Mouse (Mus musculus) embryonic facial prominence, embryonic 10.5 days (tissue): ENCODE measurements around the gene Pdhx. TPM values are rescaled to one million over a fixed set of nuclear protein-coding genes. Genes with fewer than 3 reads are reported as not detected.

Experiments
- DNase-seq: peaks from one replicate; pipeline ENCODE4 v3.0.0-alpha.2; 2017; ENCODE audit warnings: low spot score
- H3K27ac ChIP-seq: fragments of 300-500 bp; sonication (generic); replicated peaks from 2 replicates; pipeline ENCODE4 v1.5.1; 2016; ENCODE audit warnings: mild to moderate bottlenecking
- H3K27me3 ChIP-seq: fragments of 300-500 bp; sonication (generic); replicated peaks from 2 replicates; pipeline ENCODE4 v1.6.1; 2016; ENCODE audit warnings: low read depth, mild to moderate bottlenecking; ENCODE audit not compliant: poor library complexity, severe bottlenecking
- H3K36me3 ChIP-seq: fragments of 300-500 bp; sonication (generic); replicated peaks from 2 replicates; pipeline ENCODE4 v1.6.1; 2016; ENCODE audit warnings: mild to moderate bottlenecking, moderate library complexity
- H3K4me1 ChIP-seq: fragments of 300-500 bp; sonication (generic); 2 replicates; pipeline ENCODE4 v1.6.1; 2016
- H3K4me3 ChIP-seq: fragments of 300-500 bp; sonication (generic); 2 replicates; pipeline ENCODE4 v1.5.1; 2016; ENCODE audit warnings: mild to moderate bottlenecking, moderate library complexity
- H3K9me3 ChIP-seq: fragments of 300-500 bp; sonication (generic); 2 replicates; pipeline ENCODE4 v1.6.1; 2016; ENCODE audit warnings: mild to moderate bottlenecking
- WGBS: fragments of 180-500 bp; shearing (Covaris S2); methylation state at CpG from one replicate; pipeline ENCODE4 v1.1.7; 2016; 5-methylcytosine and 5-hydroxymethylcytosine counted together
- polyA plus RNA-seq: library from polyadenylated mRNA; unstranded; fragments of >200 nt; fragmentation: Nextera tagmentation; extraction: Ambion mirVana; gene quantifications from 2 replicates; pipeline ENCODE4 v1.2.1, GENCODE M21; 2016

The Pdhx gene
- polyA plus RNA-seq, 1 experiment from 2014 or later, result 44.9 TPM

- Histone ChIP-seq H3K9me3 (no peaks in the 10 kb centered on the region), H3K27ac (no peak overlapping the region), H3K4me1 (no peaks in the 10 kb centered on the region), H3K27me3 (no peaks in the 10 kb centered on the region), H3K36me3 (no peaks in the 10 kb centered on the region), H3K4me3 (no peak overlapping the region)
- DNase-seq, result no peak
- 73% methylated on average over 6 of the region's 6 CpGs for WGBS
Measured at GRCm38 (mm10) chr2:102999153-102999575, 74.1 kb downstream of the Pdhx start.

- H3K4me1 ChIP-seq, result no peaks in the 10 kb centered on the region
- DNase-seq, result no peak
- H3K36me3 ChIP-seq, result no peaks in the 10 kb centered on the region
- WGBS, result 72% methylated on average over 5 of the region's 5 CpGs
- H3K27ac ChIP-seq, result no peak overlapping the region
- no peaks in the 10 kb centered on the region for H3K9me3 ChIP-seq
- H3K4me3 ChIP-seq, result no peak overlapping the region
- H3K27me3 ChIP-seq, result no peaks in the 10 kb centered on the region
Measured at GRCm38 (mm10) chr2:102998356-102998755, 75.0 kb downstream of the Pdhx start.

GRCm38 (mm10) chr2:102997874-102998273, 75.4 kb downstream of the Pdhx start:
- no peaks in the 10 kb centered on the region for H3K9me3 ChIP-seq
- WGBS, result 78% methylated on average over 1 of the region's 1 CpGs

GRCm38 (mm10) chr2:102993841-102994607, 79.3 kb downstream of the Pdhx start:
- Histone ChIP-seq H3K4me1 (no peaks in the 10 kb centered on the region), H3K36me3 (no peaks in the 10 kb centered on the region), H3K9me3 (no peaks in the 10 kb centered on the region), H3K27ac (no peak overlapping the region), H3K4me3 (no peak overlapping the region), H3K27me3 (no peaks in the 10 kb centered on the region)
- DNase-seq, result no peak
- WGBS, result 87% methylated on average over 3 of the region's 3 CpGs

More at GRCm38 (mm10) chr2:102997874-102998273, 75.4 kb downstream of the Pdhx start:
- H3K4me3 ChIP-seq, result no peak overlapping the region
- H3K36me3 ChIP-seq, result no peaks in the 10 kb centered on the region
- H3K27ac ChIP-seq, result no peak overlapping the region
- no peaks in the 10 kb centered on the region for H3K27me3 ChIP-seq
- no peak for DNase-seq
- no peaks in the 10 kb centered on the region for H3K4me1 ChIP-seq

GRCm38 (mm10) chr2:102992405-102992804, 80.9 kb downstream of the Pdhx start:
- Histone ChIP-seq H3K36me3 (no peaks in the 10 kb centered on the region), H3K9me3 (no peaks in the 10 kb centered on the region), H3K27me3 (no peaks in the 10 kb centered on the region), H3K4me1 (no peaks in the 10 kb centered on the region), H3K27ac (no peak overlapping the region), H3K4me3 (no peak overlapping the region)
- no peak for DNase-seq
- 88% methylated on average over 6 of the region's 6 CpGs for WGBS

- Histone ChIP-seq H3K27ac (no peak overlapping the region), H3K4me3 (no peak overlapping the region), H3K36me3 (no peaks in the 10 kb centered on the region), H3K27me3 (no peaks in the 10 kb centered on the region), H3K9me3 (no peaks in the 10 kb centered on the region), H3K4me1 (no peaks in the 10 kb centered on the region)
- no peak for DNase-seq
- 71% methylated on average over 2 of the region's 2 CpGs for WGBS
Measured at GRCm38 (mm10) chr2:102990301-102990702, 83.0 kb downstream of the Pdhx start.

- no peaks in the 10 kb centered on the region for H3K9me3 ChIP-seq
- no peak for DNase-seq
- no peaks in the 10 kb centered on the region for H3K27me3 ChIP-seq
- no peak overlapping the region for H3K27ac ChIP-seq
- no peaks in the 10 kb centered on the region for H3K4me1 ChIP-seq
- no peak overlapping the region for H3K4me3 ChIP-seq
- WGBS, result 88% methylated on average over 1 of the region's 1 CpGs
- H3K36me3 ChIP-seq, result no peaks in the 10 kb centered on the region
Measured at GRCm38 (mm10) chr2:102989446-102989845, 83.9 kb downstream of the Pdhx start.

GRCm38 (mm10) chr2:102987708-102988010, 85.7 kb downstream of the Pdhx start:
- Histone ChIP-seq H3K36me3 (no peaks in the 10 kb centered on the region), H3K4me1 (no peaks in the 10 kb centered on the region), H3K27ac (no peak overlapping the region), H3K4me3 (no peak overlapping the region), H3K27me3 (no peaks in the 10 kb centered on the region), H3K9me3 (no peaks in the 10 kb centered on the region)
- DNase-seq, result no peak
- 91% methylated on average over 4 of the region's 4 CpGs for WGBS

- no peaks in the 10 kb centered on the region for H3K27me3 ChIP-seq
- H3K27ac ChIP-seq, result no peak overlapping the region
- H3K4me1 ChIP-seq, result no peaks in the 10 kb centered on the region
- no peak for DNase-seq
- no peaks in the 10 kb centered on the region for H3K36me3 ChIP-seq
- no peaks in the 10 kb centered on the region for H3K9me3 ChIP-seq
- WGBS, result 93% methylated on average over 6 of the region's 6 CpGs
- no peak overlapping the region for H3K4me3 ChIP-seq
Measured at GRCm38 (mm10) chr2:102986964-102987707, 86.2 kb downstream of the Pdhx start.

- Histone ChIP-seq H3K9me3 (no peaks in the 10 kb centered on the region), H3K27ac (no peak overlapping the region), H3K27me3 (no peaks in the 10 kb centered on the region), H3K4me3 (no peak overlapping the region), H3K36me3 (no peaks in the 10 kb centered on the region), H3K4me1 (no peaks in the 10 kb centered on the region)
- DNase-seq, result no peak
- WGBS, result 82% methylated on average over 3 of the region's 3 CpGs
Measured at GRCm38 (mm10) chr2:102986424-102986823, 86.9 kb downstream of the Pdhx start.

GRCm38 (mm10) chr2:102982822-102983221, 90.5 kb downstream of the Pdhx start:
- 78% methylated on average over 2 of the region's 2 CpGs for WGBS
- no peak for DNase-seq
- no peak overlapping the region for H3K4me3 ChIP-seq
- H3K27ac ChIP-seq, result no peak overlapping the region
- no peaks in the 10 kb centered on the region for H3K27me3 ChIP-seq
- H3K36me3 ChIP-seq, result no peaks in the 10 kb centered on the region
- H3K4me1 ChIP-seq, result no peaks in the 10 kb centered on the region
- H3K9me3 ChIP-seq, result no peaks in the 10 kb centered on the region

GRCm38 (mm10) chr2:102981446-102982314, 91.6 kb downstream of the Pdhx start:
- no peaks in the 10 kb centered on the region for H3K27me3 ChIP-seq
- no peak overlapping the region for H3K4me3 ChIP-seq
- 86% methylated on average over 8 of the region's 8 CpGs for WGBS
- DNase-seq, result no peak
- no peaks in the 10 kb centered on the region for H3K4me1 ChIP-seq
- no peak overlapping the region for H3K27ac ChIP-seq
- no peaks in the 10 kb centered on the region for H3K9me3 ChIP-seq
- H3K36me3 ChIP-seq, result no peaks in the 10 kb centered on the region
